Mouse (Mus musculus): ENCODE data around the gene Pappa. TPM values are rescaled to one million over a fixed set of nuclear protein-coding genes. Genes with fewer than 3 reads are reported as not detected.

Gene Pappa
- polyA plus RNA-seq, 1 experiment from 2014 or later: 1.7 TPM

DNA sequence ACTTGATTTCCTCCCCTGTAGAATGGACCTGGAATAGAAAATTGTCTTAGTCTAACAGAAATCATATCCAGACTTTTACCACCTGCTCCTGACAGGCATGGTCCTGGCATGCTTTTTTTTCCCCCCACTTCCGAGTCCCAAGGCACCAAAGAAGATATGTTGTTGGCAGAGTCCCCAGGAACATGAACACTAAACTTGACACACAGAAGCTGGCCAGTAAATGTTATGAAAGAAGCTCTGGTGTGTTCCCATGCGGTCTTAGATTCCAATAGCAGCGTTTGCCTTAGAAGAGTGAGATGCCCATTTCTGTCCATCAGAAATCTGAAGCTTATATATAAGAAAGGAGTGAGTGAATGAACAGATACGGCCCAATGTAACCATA lies 155.3 kb downstream of the Pappa start:
- Histone ChIP-seq H3K36me3 (no peaks in the 10 kb centered on the region), H3K4me1 (peaks cover 15% of the 10 kb centered on the region), H3K4me3 (no peak overlapping the region), H3K9me3 (no peaks in the 10 kb centered on the region), H3K9ac (no peak overlapping the region), H3K27me3 (no peaks in the 10 kb centered on the region), H3K27ac (no peak overlapping the region), H3K4me2 (replicated peaks) (no peak overlapping the region)
- ATAC-seq (ENCODE audit: insufficient number of reproducible peaks, insufficient read depth, low FRiP score, low TSS enrichment): no peak
- 64% methylated on average over 4 of the region's 4 CpGs for WGBS

DNA sequence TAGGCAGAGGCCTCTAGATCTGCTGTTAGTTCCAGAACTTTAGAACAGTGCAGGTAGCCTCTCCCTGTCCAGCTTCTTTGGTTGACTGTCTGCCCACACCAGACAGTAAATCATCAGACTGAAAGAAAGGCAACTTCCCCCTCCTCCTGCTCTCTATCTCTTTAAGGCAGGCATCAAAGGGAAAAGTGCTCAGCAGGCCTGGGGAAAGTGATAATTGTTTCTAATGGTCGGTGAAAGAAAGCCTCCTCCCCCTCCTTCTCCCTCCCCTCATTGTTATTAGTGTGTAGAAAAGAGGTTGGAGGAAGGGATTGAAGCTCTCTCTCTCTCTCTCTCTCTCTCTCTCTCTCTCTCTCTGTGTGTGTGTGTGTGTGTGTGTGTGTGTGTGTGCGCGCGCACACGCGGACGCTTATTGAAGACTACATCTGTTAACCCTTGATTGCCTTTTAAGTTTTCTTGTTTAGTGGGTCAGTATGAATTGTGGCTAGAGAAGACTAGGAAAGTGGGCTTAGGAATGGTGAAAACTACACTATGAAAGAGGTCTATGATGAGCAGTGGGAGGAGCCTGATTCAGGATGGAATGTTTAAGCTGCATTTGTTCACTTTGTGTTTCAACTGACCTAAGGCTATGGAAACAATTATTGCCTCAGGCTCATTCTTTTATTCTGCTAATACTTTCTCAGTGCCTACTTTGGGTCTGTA lies 156.2 kb downstream of the Pappa start:
- H3K4me1 ChIP-seq: peaks cover 15% of the 10 kb centered on the region
- H3K9me3 ChIP-seq: no peaks in the 10 kb centered on the region
- no peak overlapping the region for H3K27ac ChIP-seq
- H3K36me3 ChIP-seq: no peaks in the 10 kb centered on the region
- no peaks in the 10 kb centered on the region for H3K27me3 ChIP-seq
- ATAC-seq (ENCODE audit: insufficient number of reproducible peaks, insufficient read depth, low FRiP score, low TSS enrichment): no peak
- H3K9ac ChIP-seq: no peak overlapping the region
- H3K4me3 ChIP-seq: no peak overlapping the region
- 12% methylated on average over 7 of the region's 7 CpGs for WGBS
- no peak overlapping the region for H3K4me2 ChIP-seq (replicated peaks)

DNA sequence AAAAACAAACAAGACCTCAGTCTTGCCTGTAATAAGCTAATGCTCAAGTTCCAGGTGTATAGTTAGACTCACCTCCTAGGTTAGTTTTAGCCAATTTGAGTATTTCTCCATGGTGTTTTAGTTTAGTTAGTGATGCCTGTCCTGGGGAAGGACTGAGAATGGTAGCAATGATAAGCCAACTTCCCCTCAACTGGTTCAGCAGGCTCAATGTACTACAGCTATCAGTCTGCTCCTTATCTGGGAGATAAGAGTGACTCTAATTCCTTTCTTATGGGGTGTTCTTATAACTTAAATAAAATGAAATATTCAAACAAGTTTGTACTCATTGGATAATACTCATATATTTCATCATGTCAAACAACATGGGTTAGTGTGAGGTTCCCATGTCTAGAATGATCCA lies 156.9 kb downstream of the Pappa start:
- Histone ChIP-seq H3K27ac (no peak overlapping the region), H3K27me3 (no peaks in the 10 kb centered on the region), H3K36me3 (no peaks in the 10 kb centered on the region), H3K4me1 (peaks cover 15% of the 10 kb centered on the region), H3K9ac (no peak overlapping the region), H3K4me2 (replicated peaks) (no peak overlapping the region), H3K4me3 (no peak overlapping the region), H3K9me3 (no peaks in the 10 kb centered on the region)
- no peak for ATAC-seq (ENCODE audit: insufficient number of reproducible peaks, insufficient read depth, low FRiP score, low TSS enrichment)

DNA sequence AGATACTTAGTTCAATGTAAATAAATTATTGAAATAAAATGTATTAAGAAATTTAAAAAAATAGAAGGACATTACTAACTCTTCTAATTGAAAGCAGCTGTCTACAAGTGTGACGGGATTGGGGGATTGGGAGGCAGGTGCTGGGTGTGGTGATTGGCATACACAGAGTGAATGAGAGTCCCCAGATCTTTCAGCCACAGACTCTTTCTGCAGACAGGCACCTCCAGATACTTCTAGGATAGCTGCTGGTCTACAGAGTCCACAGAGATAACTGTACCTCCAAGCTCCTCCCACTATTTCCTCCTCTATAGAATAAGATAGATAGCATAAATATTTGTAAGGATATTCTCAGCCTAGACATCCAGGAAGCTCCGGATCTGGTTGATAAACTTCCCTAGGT lies 159.6 kb downstream of the Pappa start:
- H3K4me3 ChIP-seq: no peak overlapping the region
- no peaks in the 10 kb centered on the region for H3K36me3 ChIP-seq
- H3K4me2 ChIP-seq (replicated peaks): no peak overlapping the region
- WGBS: 69% methylated on average over 2 of the region's 2 CpGs
- ATAC-seq (ENCODE audit: insufficient number of reproducible peaks, insufficient read depth, low FRiP score, low TSS enrichment): no peak
- H3K9ac ChIP-seq: no peak overlapping the region
- H3K4me1 ChIP-seq: peaks cover 8% of the 10 kb centered on the region
- H3K27ac ChIP-seq: no peak overlapping the region
- H3K9me3 ChIP-seq: no peaks in the 10 kb centered on the region
- H3K27me3 ChIP-seq: no peaks in the 10 kb centered on the region

DNA sequence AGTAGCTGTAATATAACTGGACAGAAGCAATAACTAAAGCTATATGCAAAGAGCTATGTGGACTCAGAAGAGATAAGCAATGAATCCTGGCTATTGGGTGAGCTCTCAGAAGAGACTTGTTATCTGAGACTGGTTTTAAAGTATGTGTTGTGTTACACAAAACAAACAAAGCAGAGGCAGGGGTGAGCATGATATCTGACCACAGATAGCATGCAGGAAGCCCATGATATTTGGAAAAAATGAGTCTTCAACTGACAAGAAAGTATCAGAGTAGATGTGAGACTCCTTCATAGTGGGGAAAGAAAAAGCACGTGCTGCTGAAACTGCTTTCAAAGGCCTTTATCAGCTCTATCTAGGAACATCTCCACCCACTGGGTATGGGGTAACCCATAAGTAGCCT lies 161.2 kb downstream of the Pappa start:
- Histone ChIP-seq H3K9me3 (no peaks in the 10 kb centered on the region), H3K27me3 (no peaks in the 10 kb centered on the region), H3K36me3 (no peaks in the 10 kb centered on the region), H3K27ac (no peak overlapping the region), H3K4me3 (no peak overlapping the region), H3K4me1 (0 out of 2 replicates have a peak, but pooled peaks cover under 1% of the 10 kb centered on the region), H3K4me2 (replicated peaks) (no peak overlapping the region), H3K9ac (no peak overlapping the region)
- ATAC-seq (ENCODE audit: insufficient number of reproducible peaks, insufficient read depth, low FRiP score, low TSS enrichment): no peak
- 41% methylated on average over 1 of the region's 1 CpGs for WGBS

DNA sequence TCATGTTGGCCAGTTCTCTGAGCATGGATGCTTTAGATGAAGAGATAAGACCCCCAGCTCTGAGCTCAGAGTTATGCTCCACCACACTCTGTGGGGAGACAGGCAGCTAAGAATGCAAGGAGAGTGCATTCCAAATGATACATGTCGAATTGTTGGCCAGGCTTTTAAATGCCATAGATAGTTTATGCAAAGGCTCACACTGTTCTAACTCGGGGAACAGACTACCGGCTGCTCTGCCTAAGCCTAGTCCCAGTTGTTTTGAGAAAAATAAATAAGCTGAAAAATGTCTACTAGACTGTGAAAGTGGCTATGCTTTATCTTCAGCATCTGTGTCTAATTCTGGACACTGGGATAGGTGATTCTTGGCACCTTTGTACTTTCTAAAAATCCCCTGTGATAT lies 165.3 kb downstream of the Pappa start:
- no peak for ATAC-seq (ENCODE audit: insufficient number of reproducible peaks, insufficient read depth, low FRiP score, low TSS enrichment)
- H3K9me3 ChIP-seq: no peaks in the 10 kb centered on the region
- 58% methylated on average over 3 of the region's 3 CpGs for WGBS
- no peaks in the 10 kb centered on the region for H3K27me3 ChIP-seq
- H3K27ac ChIP-seq: no peak overlapping the region
- no peak overlapping the region for H3K4me2 ChIP-seq (replicated peaks)
- H3K9ac ChIP-seq: no peak overlapping the region
- H3K4me1 ChIP-seq: no peaks in the 10 kb centered on the region
- no peak overlapping the region for H3K4me3 ChIP-seq
- H3K36me3 ChIP-seq: no peaks in the 10 kb centered on the region

DNA sequence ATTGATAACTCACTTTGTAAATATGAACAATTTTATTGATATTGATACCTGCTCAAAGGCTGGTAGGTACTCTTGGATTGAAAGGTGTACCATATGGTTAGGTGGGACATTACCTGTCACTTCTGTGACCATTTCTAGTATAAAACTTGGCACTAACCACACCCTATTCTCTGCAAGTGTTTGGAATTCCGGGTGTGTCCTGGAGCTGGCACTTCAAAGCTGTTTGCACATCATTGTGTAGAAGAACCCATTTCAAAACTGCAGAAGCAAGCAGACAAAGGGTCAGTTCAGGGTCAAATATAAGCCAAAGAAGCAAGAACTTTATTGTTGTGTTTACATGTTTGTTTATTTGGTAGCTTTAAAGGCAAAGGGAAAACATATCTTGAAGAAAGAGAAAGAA lies 171.8 kb downstream of the Pappa start:
- Histone ChIP-seq H3K4me1 (0 out of 2 replicates have a peak, but pooled peaks cover 3% of the 10 kb centered on the region), H3K9ac (no peak overlapping the region), H3K4me3 (no peak overlapping the region), H3K36me3 (no peaks in the 10 kb centered on the region), H3K9me3 (no peaks in the 10 kb centered on the region), H3K27ac (no peak overlapping the region), H3K4me2 (replicated peaks) (no peak overlapping the region), H3K27me3 (no peaks in the 10 kb centered on the region)
- ATAC-seq (ENCODE audit: insufficient number of reproducible peaks, insufficient read depth, low FRiP score, low TSS enrichment): no peak
- 84% methylated on average over 1 of the region's 1 CpGs for WGBS

DNA sequence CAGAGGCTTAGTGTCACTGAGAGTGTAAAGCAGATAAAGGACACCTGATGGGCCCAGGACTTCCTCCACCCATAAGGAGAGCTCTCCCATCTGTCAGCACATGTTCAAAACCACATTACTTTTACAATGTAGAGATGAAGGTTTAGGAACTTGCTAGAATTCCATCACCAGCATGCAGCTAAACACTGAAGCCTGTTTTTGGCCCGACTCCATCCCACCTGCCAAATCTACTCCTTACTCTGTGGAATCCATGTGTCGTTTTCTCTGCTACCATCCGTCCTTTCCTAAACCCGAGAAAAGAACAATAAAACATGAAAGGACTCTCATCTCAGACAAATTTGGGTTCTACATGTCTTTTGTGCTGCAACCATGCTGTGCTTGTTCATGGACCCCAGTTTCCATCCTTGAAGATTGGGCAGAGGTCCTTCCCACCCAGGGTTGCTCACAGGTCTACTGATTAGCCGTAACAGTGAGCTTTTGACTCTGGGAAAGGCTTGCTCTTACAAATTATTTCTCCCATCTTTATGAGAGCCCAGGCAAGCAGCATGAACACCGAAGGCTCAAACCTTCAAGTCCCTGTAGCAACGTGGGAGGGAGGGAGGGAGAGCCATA lies 172.5 kb downstream of the Pappa start:
- Histone ChIP-seq H3K4me3 (no peak overlapping the region), H3K9me3 (no peaks in the 10 kb centered on the region), H3K27me3 (no peaks in the 10 kb centered on the region), H3K27ac (no peak overlapping the region), H3K9ac (no peak overlapping the region), H3K4me1 (0 out of 2 replicates have a peak, but pooled peaks cover 3% of the 10 kb centered on the region), H3K36me3 (no peaks in the 10 kb centered on the region), H3K4me2 (replicated peaks) (no peak overlapping the region)
- 0 out of 2 replicates have a peak, but pooled peaks have one; percentile 35 for ATAC-seq (ENCODE audit: insufficient number of reproducible peaks, insufficient read depth, low FRiP score, low TSS enrichment)
- 64% methylated on average over 7 of the region's 7 CpGs for WGBS

DNA sequence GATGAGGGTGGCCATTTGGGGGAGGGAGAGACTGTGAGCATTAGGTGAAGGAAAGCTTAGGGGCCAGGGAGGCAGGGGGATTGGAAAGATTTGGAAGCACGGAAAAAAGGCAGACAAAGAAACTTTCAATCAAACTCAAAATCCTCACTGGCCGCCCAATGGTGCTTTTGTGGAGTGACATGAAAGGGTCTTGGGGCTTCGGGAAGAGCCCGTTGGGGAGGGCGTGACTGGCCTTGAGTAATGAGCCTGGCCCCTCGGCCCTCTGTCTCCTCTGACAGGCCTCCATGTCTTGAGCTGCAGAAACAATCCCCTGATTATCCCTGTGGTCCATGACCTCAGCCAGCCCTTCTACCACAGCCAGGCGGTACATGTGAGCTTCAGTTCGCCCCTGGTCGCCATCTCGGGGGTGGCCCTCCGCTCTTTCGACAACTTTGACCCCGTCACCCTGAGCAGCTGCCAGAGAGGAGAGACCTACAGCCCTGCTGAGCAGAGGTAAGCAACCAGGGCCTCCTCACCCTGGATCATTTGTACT lies 173.1 kb downstream of the Pappa start:
- no peak overlapping the region for H3K9ac ChIP-seq
- no peaks in the 10 kb centered on the region for H3K27me3 ChIP-seq
- no peak overlapping the region for H3K4me3 ChIP-seq
- ATAC-seq (ENCODE audit: insufficient number of reproducible peaks, insufficient read depth, low FRiP score, low TSS enrichment): 0 out of 2 replicates have a peak, but pooled peaks have one; percentile 67
- no peaks in the 10 kb centered on the region for H3K9me3 ChIP-seq
- H3K4me2 ChIP-seq (replicated peaks): no peak overlapping the region
- 0 out of 2 replicates have a peak, but pooled peaks cover 3% of the 10 kb centered on the region for H3K4me1 ChIP-seq
- H3K27ac ChIP-seq: no peak overlapping the region
- WGBS: 18% methylated on average over 13 of the region's 13 CpGs
- no peaks in the 10 kb centered on the region for H3K36me3 ChIP-seq

DNA sequence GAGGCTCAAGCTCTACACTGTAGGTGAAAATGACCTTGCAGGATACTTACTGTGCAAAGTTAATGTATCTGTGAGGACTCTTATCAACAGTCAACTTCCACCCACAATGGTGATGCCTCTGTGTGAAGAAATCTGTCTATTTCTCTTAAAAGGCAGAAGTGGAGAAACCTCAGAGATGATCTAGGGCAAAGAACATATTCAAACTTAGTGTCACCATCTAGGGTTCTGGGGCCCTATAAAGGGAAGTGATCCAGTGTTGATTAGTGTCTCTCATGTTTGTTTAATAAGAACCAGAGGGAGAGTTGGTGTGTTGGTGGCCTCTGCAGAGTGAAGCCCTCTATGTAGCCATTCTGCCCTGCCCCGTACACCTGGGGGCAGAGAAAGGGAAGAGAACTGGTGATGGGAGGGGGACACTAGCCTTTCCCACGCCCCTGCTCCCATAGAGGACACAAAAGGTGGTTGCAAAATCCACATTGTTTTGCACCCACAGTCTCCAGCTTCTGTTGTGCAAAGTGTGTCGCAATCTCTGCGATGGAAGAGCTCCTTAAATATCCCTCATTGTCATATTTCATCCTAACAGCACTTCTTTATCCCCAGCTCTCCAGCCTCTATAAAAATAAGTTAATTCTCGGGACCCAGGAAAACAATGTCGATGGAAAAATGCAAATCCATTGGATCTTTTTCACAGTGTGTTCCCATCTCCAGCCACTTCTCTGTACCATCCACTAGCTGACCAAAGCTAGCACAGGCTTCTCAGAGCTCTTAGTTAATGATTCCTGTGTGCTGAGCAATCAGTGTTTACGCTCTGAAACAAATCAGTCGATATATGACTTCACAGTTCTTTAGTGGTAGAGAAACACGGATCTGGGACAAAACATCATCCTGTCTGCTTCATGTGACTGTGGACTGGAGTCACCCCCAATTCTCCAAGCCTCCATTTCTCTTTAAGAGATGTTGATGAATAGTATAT lies 174.5 kb downstream of the Pappa start:
- H3K27me3 ChIP-seq: no peaks in the 10 kb centered on the region
- H3K4me1 ChIP-seq: 0 out of 2 replicates have a peak, but pooled peaks cover 3% of the 10 kb centered on the region
- WGBS: 80% methylated on average over 9 of the region's 9 CpGs
- no peak overlapping the region for H3K27ac ChIP-seq
- no peaks in the 10 kb centered on the region for H3K36me3 ChIP-seq
- no peak for ATAC-seq (ENCODE audit: insufficient number of reproducible peaks, insufficient read depth, low FRiP score, low TSS enrichment)
- H3K4me2 ChIP-seq (replicated peaks): no peak overlapping the region
- no peaks in the 10 kb centered on the region for H3K9me3 ChIP-seq
- H3K9ac ChIP-seq: no peak overlapping the region
- H3K4me3 ChIP-seq: no peak overlapping the region

DNA sequence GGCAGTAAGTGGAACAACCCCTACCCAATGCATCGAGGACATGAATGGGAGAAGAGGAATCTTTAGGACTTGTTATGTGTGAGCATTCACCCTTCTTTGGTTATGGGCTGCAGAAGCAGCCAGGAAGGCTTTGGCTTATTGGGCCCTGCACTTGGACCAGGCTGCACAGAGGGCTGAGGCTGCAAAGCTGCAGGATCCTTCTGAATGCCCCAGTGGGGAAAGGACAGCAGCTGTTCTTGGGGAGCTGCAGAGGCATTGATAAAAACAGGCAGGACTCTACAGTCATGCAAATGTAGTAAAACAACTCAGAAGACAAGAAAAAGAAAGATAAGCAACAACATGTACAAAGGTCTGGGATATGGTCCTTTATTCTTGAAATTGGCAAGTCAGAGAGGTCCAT lies 175.4 kb downstream of the Pappa start:
- Histone ChIP-seq H3K4me3 (no peak overlapping the region), H3K27ac (no peak overlapping the region), H3K36me3 (no peaks in the 10 kb centered on the region), H3K9ac (no peak overlapping the region), H3K4me1 (0 out of 2 replicates have a peak, but pooled peaks cover 3% of the 10 kb centered on the region), H3K4me2 (replicated peaks) (no peak overlapping the region), H3K9me3 (no peaks in the 10 kb centered on the region), H3K27me3 (no peaks in the 10 kb centered on the region)
- 79% methylated on average over 1 of the region's 1 CpGs for WGBS
- no peak for ATAC-seq (ENCODE audit: insufficient number of reproducible peaks, insufficient read depth, low FRiP score, low TSS enrichment)

Measured in embryonic facial prominence, embryonic 12.5 days (tissue).